Mouse (Mus musculus) heart, postnatal 0 days (tissue): ENCODE measurements at regions not wholly inside any gene's neighbourhood (a gene's known extent, or its start where the extent isn't known, plus 50 kb on each side); places are given as distances from the start of the nearest gene placed in this dataset.

Experiments used
- ATAC-seq: fragments of 200-750 bp; cut with Nextera tagmentation; 2 replicates; pipeline ENCODE4 v1.8.0; 2017; ENCODE audit warnings: low read depth, moderate number of reproducible peaks, moderate library complexity; ENCODE audit not compliant: insufficient read depth
- DNase-seq: peaks from one replicate; pipeline ENCODE4 v3.0.0-alpha.2; 2016; ENCODE audit warnings: low spot score
- H3K27ac ChIP-seq: fragments of 300-500 bp; sonication (generic); 2 replicates; pipeline ENCODE4 v1.5.1; 2014; ENCODE audit warnings: low read depth, mild to moderate bottlenecking
- H3K27me3 ChIP-seq: fragments of 300-500 bp; sonication (generic); 2 replicates; pipeline ENCODE4 v1.6.1; 2014; ENCODE audit warnings: low read length, mixed read lengths; ENCODE audit not compliant: control insufficient read depth, insufficient read depth
- H3K36me3 ChIP-seq: fragments of 300-500 bp; sonication (generic); replicated peaks from 2 replicates; pipeline ENCODE4 v1.6.1; 2014; ENCODE audit warnings: low read length, mixed read lengths; ENCODE audit not compliant: control insufficient read depth, insufficient read depth
- H3K4me1 ChIP-seq: fragments of 300-500 bp; sonication (generic); 2 replicates; pipeline ENCODE4 v1.6.1; 2014; ENCODE audit warnings: antibody characterized with exemption; ENCODE audit not compliant: control insufficient read depth, insufficient read depth
- H3K4me2 ChIP-seq: fragments of 300-500 bp; sonication (generic); 2 replicates; pipeline ENCODE4 v1.6.1; 2014; ENCODE audit warnings: low read depth, mild to moderate bottlenecking, low read length, moderate library complexity
- H3K4me3 ChIP-seq: fragments of 300-500 bp; sonication (generic); 2 replicates; pipeline ENCODE4 v1.5.1; 2014; ENCODE audit warnings: low read depth, low read length
- H3K9ac ChIP-seq: fragments of 300-500 bp; sonication (generic); replicated peaks from 2 replicates; pipeline ENCODE4 v1.6.1; 2014; ENCODE audit warnings: low read depth, low read length, mixed read lengths
- H3K9me3 ChIP-seq: fragments of 300-500 bp; sonication (generic); replicated peaks from 2 replicates; pipeline ENCODE4 v1.6.1; 2016; ENCODE audit warnings: low read length; ENCODE audit not compliant: control insufficient read depth
- CTCF ChIP-seq: IDR thresholded peaks from 2 replicates; pipeline ENCODE4 v1.5.1; 2016; ENCODE audit warnings: antibody characterized with exemption, control low read depth, low read depth
- EP300 ChIP-seq: IDR thresholded peaks from 2 replicates; pipeline ENCODE4 v1.6.1; 2016; ENCODE audit warnings: antibody characterized with exemption, low read depth
- WGBS: fragments of 180-500 bp; shearing (Covaris S2); extraction: QIAGEN DNeasy Blood & Tissue Kit; methylation state at CpG from one replicate; pipeline ENCODE4 v1.1.7; 2014; 5-methylcytosine and 5-hydroxymethylcytosine counted together

DNA sequence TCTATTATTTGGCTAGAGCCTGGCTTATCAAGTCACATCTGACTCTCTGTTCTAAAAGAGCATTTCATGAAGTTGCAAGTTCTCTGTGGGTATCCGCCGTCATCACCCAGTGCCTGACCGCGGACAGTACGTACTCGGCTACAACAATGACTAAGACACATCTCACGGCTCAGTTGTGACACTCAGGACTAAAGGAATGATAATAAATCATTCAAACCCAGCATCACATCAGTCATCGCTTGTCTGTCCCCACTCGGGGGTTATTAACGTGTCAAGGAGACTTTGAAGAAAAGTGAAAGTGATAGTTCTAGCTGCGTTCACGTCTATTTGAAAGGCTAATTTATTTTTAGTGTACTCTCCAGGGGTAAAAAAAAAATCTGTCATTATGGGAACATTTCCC lies 61.4 kb upstream of the Map4k3 start:
- no peak overlapping the region for H3K4me3 ChIP-seq
- no peak overlapping the region for H3K9ac ChIP-seq
- no peaks in the 10 kb centered on the region for H3K9me3 ChIP-seq
- DNase-seq = no peak
- H3K27me3 ChIP-seq = no peaks in the 10 kb centered on the region
- WGBS = 77% methylated on average over 12 of the region's 12 CpGs
- H3K4me1 ChIP-seq = peaks cover 35% of the 10 kb centered on the region
- ATAC-seq = no peak
- H3K4me2 ChIP-seq = no peak overlapping the region
- no peaks in the 10 kb centered on the region for H3K36me3 ChIP-seq
- H3K27ac ChIP-seq = peak overlapping the region; percentile 28; the same call in 1 of the 2 replicates
- TF ChIP-seq EP300 (no peak), CTCF (no peak)

DNA sequence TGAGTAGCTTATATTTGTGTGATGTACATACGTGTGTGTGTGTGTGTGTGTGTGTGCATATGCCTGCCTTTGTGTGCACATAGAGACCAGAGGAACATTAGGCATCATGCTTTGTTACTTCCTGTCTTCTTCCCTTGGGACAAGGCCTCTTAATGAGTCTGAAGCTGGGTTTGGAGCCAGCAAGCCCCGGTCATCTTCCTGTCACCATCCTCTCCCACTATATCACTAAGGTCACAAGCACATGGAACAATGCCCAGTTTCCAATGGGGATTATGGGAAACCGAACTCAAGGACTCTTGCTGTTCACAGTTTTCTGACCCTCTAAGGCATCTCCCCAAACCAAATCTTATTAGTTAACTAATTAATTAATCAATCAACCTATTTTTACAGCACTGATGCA lies 60.7 kb upstream of the Map4k3 start:
- H3K4me1 ChIP-seq = peaks cover 38% of the 10 kb centered on the region
- no peak overlapping the region for H3K9ac ChIP-seq
- H3K27me3 ChIP-seq = no peaks in the 10 kb centered on the region
- no peak for TF ChIP-seq CTCF
- TF ChIP-seq EP300 = peak; percentile 85; the same call in 1 of the 2 replicates
- H3K27ac ChIP-seq = peak overlapping the region; percentile 39
- H3K9me3 ChIP-seq = no peaks in the 10 kb centered on the region
- ATAC-seq = peak; percentile 82
- peak; percentile 91 for DNase-seq
- no peak overlapping the region for H3K4me2 ChIP-seq
- no peaks in the 10 kb centered on the region for H3K36me3 ChIP-seq
- no peak overlapping the region for H3K4me3 ChIP-seq
- 30% methylated on average over 3 of the region's 3 CpGs for WGBS

DNA sequence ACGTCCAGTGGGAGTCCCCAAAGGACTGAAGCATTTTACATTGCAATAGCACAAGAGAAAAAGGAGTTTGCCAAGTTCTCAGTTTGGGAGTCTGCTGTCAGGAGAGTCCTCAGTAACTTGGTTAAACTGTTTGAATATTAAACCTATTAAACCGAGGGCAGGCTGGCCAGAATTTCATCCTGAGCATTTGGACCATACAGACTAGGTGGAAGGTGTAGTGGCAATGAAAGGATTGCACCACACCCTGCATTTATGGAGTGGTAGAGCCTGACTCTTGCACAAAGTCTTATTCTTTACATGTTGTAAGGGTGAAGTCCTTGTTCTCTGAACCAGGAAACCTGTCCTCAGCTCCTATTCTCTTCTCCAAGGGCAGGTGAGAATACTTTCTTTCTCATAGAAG lies 58.6 kb upstream of the Map4k3 start:
- DNase-seq = no peak
- Histone ChIP-seq H3K9ac (no peak overlapping the region), H3K4me1 (peaks cover 38% of the 10 kb centered on the region), H3K4me2 (no peak overlapping the region), H3K9me3 (no peaks in the 10 kb centered on the region), H3K27me3 (no peaks in the 10 kb centered on the region), H3K4me3 (no peak overlapping the region), H3K36me3 (no peaks in the 10 kb centered on the region), H3K27ac (no peak overlapping the region)
- 67% methylated on average over 2 of the region's 2 CpGs for WGBS
- no peak for TF ChIP-seq CTCF
- ATAC-seq = no peak

DNA sequence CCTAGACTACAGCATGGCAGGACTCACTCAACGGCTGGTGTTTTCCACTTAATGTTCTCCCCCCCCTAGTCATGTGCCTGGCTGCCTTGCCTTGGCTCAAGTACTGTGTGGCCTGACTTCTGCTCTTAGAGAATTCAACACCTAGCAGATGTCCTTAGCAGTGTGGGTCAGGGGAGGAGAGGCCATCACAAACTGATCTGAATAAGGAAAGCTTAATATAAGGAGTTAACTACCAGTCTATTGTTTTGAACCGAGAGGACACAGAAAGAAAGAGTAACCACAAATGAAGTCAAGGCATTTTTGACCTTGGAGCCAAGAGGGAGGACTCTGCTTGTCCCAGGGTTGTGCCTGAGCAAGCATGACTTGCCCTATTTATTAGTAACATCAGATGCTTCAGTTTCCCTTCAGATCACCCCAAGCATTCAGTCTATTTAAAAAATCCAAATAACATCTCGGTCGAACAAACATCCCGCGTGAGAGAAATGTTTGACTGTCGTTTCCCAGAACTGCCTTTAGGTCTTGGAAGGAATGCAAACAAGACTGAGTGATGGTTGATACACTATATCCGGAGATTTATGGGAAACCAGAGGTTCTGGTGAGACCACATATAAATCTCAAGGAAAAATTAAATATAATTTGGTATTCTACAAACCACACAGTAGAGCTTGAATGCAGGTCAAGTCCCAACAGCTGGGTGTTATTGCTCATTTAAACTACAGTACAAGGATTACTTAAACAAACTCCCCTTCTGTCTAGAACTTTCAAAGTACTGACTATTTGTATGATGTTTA lies 58.0 kb upstream of the Map4k3 start:
- Histone ChIP-seq H3K4me1 (peaks cover 38% of the 10 kb centered on the region), H3K9ac (no peak overlapping the region), H3K27me3 (no peaks in the 10 kb centered on the region), H3K4me2 (no peak overlapping the region), H3K36me3 (no peaks in the 10 kb centered on the region), H3K27ac (peak overlapping the region; percentile 31; the same call in 1 of the 2 replicates), H3K9me3 (no peaks in the 10 kb centered on the region), H3K4me3 (no peak overlapping the region)
- TF ChIP-seq CTCF (no peak), EP300 (peak; percentile 22; the same call in 1 of the 2 replicates)
- DNase-seq (peak; percentile 65), ATAC-seq (peak; percentile 84)
- WGBS = 64% methylated on average over 8 of the region's 8 CpGs

DNA sequence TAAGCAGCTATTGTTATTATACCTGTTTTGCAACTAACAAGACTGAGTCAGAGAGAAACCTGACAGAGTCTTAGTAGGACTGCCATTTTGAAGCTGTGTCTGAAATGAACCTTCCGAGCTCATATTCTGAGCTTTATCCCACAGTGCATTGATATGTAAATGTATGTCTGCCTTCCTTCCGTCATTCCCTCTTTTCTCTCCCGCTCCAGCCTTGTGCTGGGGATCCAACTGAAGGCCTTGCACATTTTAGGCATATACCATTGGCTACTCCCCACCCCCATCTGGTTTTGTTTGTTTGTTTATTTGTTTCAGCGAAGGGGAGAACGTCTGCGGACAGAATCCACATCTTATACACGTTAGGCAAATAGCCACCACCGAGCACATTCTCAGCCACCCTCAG lies 57.2 kb upstream of the Map4k3 start:
- ATAC-seq (no peak), DNase-seq (no peak)
- Histone ChIP-seq H3K4me2 (no peak overlapping the region), H3K4me1 (peaks cover 38% of the 10 kb centered on the region), H3K4me3 (no peak overlapping the region), H3K36me3 (no peaks in the 10 kb centered on the region), H3K27me3 (no peaks in the 10 kb centered on the region), H3K9me3 (no peaks in the 10 kb centered on the region), H3K9ac (no peak overlapping the region), H3K27ac (0 out of 2 replicates have a peak overlapping the region, but pooled peaks have one; percentile 31)
- TF ChIP-seq CTCF (no peak), EP300 (no peak)
- WGBS = 83% methylated on average over 8 of the region's 8 CpGs

DNA sequence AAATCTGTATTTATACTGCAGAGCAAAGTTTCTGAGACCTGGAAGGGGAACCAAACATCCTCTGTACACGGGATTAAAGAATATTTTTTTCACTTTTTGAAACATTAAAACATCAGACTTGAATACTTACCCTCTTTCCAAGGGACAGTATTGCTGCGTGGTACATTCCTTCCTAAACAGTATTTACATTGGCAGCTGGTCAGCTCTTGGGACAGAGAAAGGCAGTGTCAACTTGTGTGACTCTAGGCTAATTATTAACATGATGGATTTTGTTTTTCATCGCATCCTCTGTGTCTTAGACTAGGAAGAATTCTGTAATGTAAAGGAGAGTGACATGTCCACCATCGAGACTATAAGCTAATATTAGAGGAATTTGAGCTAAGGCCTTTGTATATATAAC lies 56.8 kb upstream of the Map4k3 start:
- H3K4me1 ChIP-seq = peaks cover 38% of the 10 kb centered on the region
- no peak for TF ChIP-seq EP300
- no peak for TF ChIP-seq CTCF
- H3K27me3 ChIP-seq = no peaks in the 10 kb centered on the region
- H3K9me3 ChIP-seq = no peaks in the 10 kb centered on the region
- DNase-seq = peak; percentile 39
- WGBS = 59% methylated on average over 4 of the region's 4 CpGs
- ATAC-seq = no peak
- no peak overlapping the region for H3K27ac ChIP-seq
- H3K4me2 ChIP-seq = no peak overlapping the region
- no peaks in the 10 kb centered on the region for H3K36me3 ChIP-seq
- no peak overlapping the region for H3K9ac ChIP-seq
- no peak overlapping the region for H3K4me3 ChIP-seq
